Mouse (Mus musculus) limb, embryonic 14.5 days (tissue): ENCODE results near the gene Zxdc. TPM values are rescaled to one million over a fixed set of nuclear protein-coding genes. Genes with fewer than 3 reads are reported as not detected.

Experiments
- ATAC-seq: fragments of 200-750 bp; cut with Nextera tagmentation; 2 replicates; pipeline ENCODE4 v1.8.0; 2017; ENCODE audit warnings: low read depth, moderate number of reproducible peaks, moderate TSS enrichment; ENCODE audit not compliant: low FRiP score
- DNase-seq: peaks from one replicate; pipeline ENCODE4 v3.0.0-alpha.2; 2015; ENCODE audit warnings: low spot score
- H3K27ac ChIP-seq: fragments of 300-500 bp; sonication (generic); replicated peaks from 2 replicates; pipeline ENCODE4 v1.5.1; 2014; ENCODE audit warnings: low read depth, mild to moderate bottlenecking, low read length, moderate library complexity, mixed read lengths
- H3K27me3 ChIP-seq: fragments of 300-500 bp; sonication (generic); 2 replicates; pipeline ENCODE4 v1.6.1; 2014; ENCODE audit warnings: low read length, mixed read lengths; ENCODE audit not compliant: control insufficient read depth, insufficient read depth
- H3K36me3 ChIP-seq: fragments of 300-500 bp; sonication (generic); 2 replicates; pipeline ENCODE4 v1.6.1; 2014; ENCODE audit warnings: mild to moderate bottlenecking, low read length, moderate library complexity, mixed read lengths; ENCODE audit not compliant: control insufficient read depth, insufficient read depth
- H3K4me1 ChIP-seq: fragments of 300-500 bp; sonication (generic); 2 replicates; pipeline ENCODE4 v1.6.1; 2014; ENCODE audit warnings: antibody characterized with exemption, low read length, mixed read lengths; ENCODE audit not compliant: control insufficient read depth, insufficient read depth
- H3K4me2 ChIP-seq: fragments of 300-500 bp; sonication (generic); replicated peaks from 2 replicates; pipeline ENCODE4 v1.6.1; 2014; ENCODE audit warnings: low read depth, mild to moderate bottlenecking, low read length, moderate library complexity; ENCODE audit not compliant: severe bottlenecking
- H3K4me3 ChIP-seq: fragments of 300-500 bp; sonication (generic); replicated peaks from 2 replicates; pipeline ENCODE4 v1.5.1; 2014; ENCODE audit warnings: low read length
- H3K9ac ChIP-seq: fragments of 300-500 bp; sonication (generic); 2 replicates; pipeline ENCODE4 v1.6.1; 2014; ENCODE audit warnings: mild to moderate bottlenecking, low read depth, low read length, moderate library complexity; ENCODE audit not compliant: severe bottlenecking
- H3K9me3 ChIP-seq: fragments of 300-500 bp; sonication (generic); 2 replicates; pipeline ENCODE4 v1.6.1; 2016; ENCODE audit warnings: low read length; ENCODE audit not compliant: control insufficient read depth
- POLR2A ChIP-seq: fragments of 200-500 bp; IDR thresholded peaks from 2 replicates; pipeline ENCODE4 v1.8.0; 2012; ENCODE audit warnings: inconsistent platforms, mild to moderate bottlenecking, moderate library complexity, borderline replicate concordance; ENCODE audit not compliant: insufficient read depth, insufficient read length; ENCODE audit errors: extremely low read depth
- WGBS: fragments of 180-500 bp; shearing (Covaris S2); extraction: QIAGEN DNeasy Blood & Tissue Kit; methylation state at CpG from one replicate; pipeline ENCODE4 v1.1.7; 2014; 5-methylcytosine and 5-hydroxymethylcytosine counted together
- polyA plus RNA-seq, 2 experiments: library from polyadenylated mRNA; depleted of rRNA in 1 of 2; stranded (reverse) in 1 of 2; unstranded in 1 of 2; fragments of >200 nt; fragmentation: Nextera tagmentation in 1 of 2; extraction: Ambion mirVana in 1 of 2; gene quantifications; 2 replicates each; pipeline versions ENCODE4 v1.2.1 to v1.2.3; 2012 to 2014

The Zxdc gene
- polyA plus RNA-seq, 2 experiments: 13.5 to 15.1 TPM

GRCm38 (mm10) chr6:90451512-90451911 is 82.2 kb downstream of the Zxdc start:
- no peak for DNase-seq
- H3K4me3 ChIP-seq: no peak overlapping the region
- no peaks in the 10 kb centered on the region for H3K36me3 ChIP-seq
- ATAC-seq: no peak
- H3K4me1 ChIP-seq: no peaks in the 10 kb centered on the region
- no peak overlapping the region for H3K27ac ChIP-seq
- H3K4me2 ChIP-seq: no peak overlapping the region
- H3K9ac ChIP-seq: no peak overlapping the region
- H3K9me3 ChIP-seq: no peaks in the 10 kb centered on the region
- no peak for TF ChIP-seq POLR2A
- 86% methylated on average over 5 of the region's 5 CpGs for WGBS
- H3K27me3 ChIP-seq: no peaks in the 10 kb centered on the region

GRCm38 (mm10) chr6:90452603-90453002 is 83.3 kb downstream of the Zxdc start:
- Histone ChIP-seq H3K4me3 (no peak overlapping the region), H3K4me1 (no peaks in the 10 kb centered on the region), H3K9ac (no peak overlapping the region), H3K9me3 (no peaks in the 10 kb centered on the region), H3K36me3 (no peaks in the 10 kb centered on the region), H3K4me2 (no peak overlapping the region), H3K27ac (no peak overlapping the region), H3K27me3 (no peaks in the 10 kb centered on the region)
- DNase-seq: no peak
- no peak for TF ChIP-seq POLR2A
- no peak for ATAC-seq

Other genes starting within 250 kb of the Zxdc start
- not detected in 2 replicates for gene Vmn1r51, start 246.9 kb upstream of the Zxdc start, polyA plus RNA-seq (2012; rRNA removed)
- gene Vmn1r51, start 246.9 kb upstream of the Zxdc start, polyA plus RNA-seq (2014; fragmentation: Nextera tagmentation; extraction: Ambion mirVana): not detected in 2 replicates
- gene Vmn1r52, start 194.7 kb upstream of the Zxdc start, polyA plus RNA-seq (2012; rRNA removed): not detected in 2 replicates
- not detected in 2 replicates for gene Vmn1r52, start 194.7 kb upstream of the Zxdc start, polyA plus RNA-seq (2014; fragmentation: Nextera tagmentation; extraction: Ambion mirVana)
- gene V1ra8, start 166.7 kb upstream of the Zxdc start, polyA plus RNA-seq (2012; rRNA removed): not detected in 2 replicates
- not detected in 2 replicates for gene V1ra8, start 166.7 kb upstream of the Zxdc start, polyA plus RNA-seq (2014; fragmentation: Nextera tagmentation; extraction: Ambion mirVana)
- not detected in 2 replicates for gene Vmn1r53, start 145.1 kb upstream of the Zxdc start, polyA plus RNA-seq (2012; rRNA removed)
- not detected in 2 replicates for gene Vmn1r53, start 145.1 kb upstream of the Zxdc start, polyA plus RNA-seq (2014; fragmentation: Nextera tagmentation; extraction: Ambion mirVana)
- not detected in 2 replicates for gene Vmn1r54, start 123.2 kb upstream of the Zxdc start, polyA plus RNA-seq (2012; rRNA removed)
- not detected in 2 replicates for gene Vmn1r54, start 123.2 kb upstream of the Zxdc start, polyA plus RNA-seq (2014; fragmentation: Nextera tagmentation; extraction: Ambion mirVana)
- gene BC048671, start 68.3 kb upstream of the Zxdc start, polyA plus RNA-seq (2012; rRNA removed): not detected in 2 replicates
- gene BC048671, start 68.3 kb upstream of the Zxdc start, polyA plus RNA-seq (2014; fragmentation: Nextera tagmentation; extraction: Ambion mirVana): not detected in 2 replicates
- gene Chst13, start 44.3 kb upstream of the Zxdc start, polyA plus RNA-seq (2012; rRNA removed): 0.59 and 1.4 TPM in 2 replicates
- gene Chst13, start 44.3 kb upstream of the Zxdc start, polyA plus RNA-seq (2014; fragmentation: Nextera tagmentation; extraction: Ambion mirVana): 0.91 and 0.94 TPM in 2 replicates
- 0.04 and 0.06 TPM in 2 replicates for gene Uroc1, start 36.2 kb upstream of the Zxdc start, polyA plus RNA-seq (2012; rRNA removed)
- 0.08 and 0.12 TPM in 2 replicates for gene Uroc1, start 36.2 kb upstream of the Zxdc start, polyA plus RNA-seq (2014; fragmentation: Nextera tagmentation; extraction: Ambion mirVana)
- 0.78 and 1.0 TPM in 2 replicates for gene Cfap100, start 59.3 kb downstream of the Zxdc start, polyA plus RNA-seq (2012; rRNA removed)
- gene Cfap100, start 59.3 kb downstream of the Zxdc start, polyA plus RNA-seq (2014; fragmentation: Nextera tagmentation; extraction: Ambion mirVana): 0.33 and 1.1 TPM in 2 replicates
- 7.0 TPM in 2 replicates for gene Klf15, start 93.1 kb downstream of the Zxdc start, polyA plus RNA-seq (2012; rRNA removed)
- 4.4 and 5.3 TPM in 2 replicates for gene Klf15, start 93.1 kb downstream of the Zxdc start, polyA plus RNA-seq (2014; fragmentation: Nextera tagmentation; extraction: Ambion mirVana)
- gene Aldh1l1, start 116.9 kb downstream of the Zxdc start, polyA plus RNA-seq (2012; rRNA removed): 1.3 and 1.5 TPM in 2 replicates
- gene Aldh1l1, start 116.9 kb downstream of the Zxdc start, polyA plus RNA-seq (2014; fragmentation: Nextera tagmentation; extraction: Ambion mirVana): 1.4 and 2.1 TPM in 2 replicates
- 5.9 and 6.9 TPM in 2 replicates for gene Slc41a3, start 235.2 kb downstream of the Zxdc start, polyA plus RNA-seq (2012; rRNA removed)
- 5.4 and 6.4 TPM in 2 replicates for gene Slc41a3, start 235.2 kb downstream of the Zxdc start, polyA plus RNA-seq (2014; fragmentation: Nextera tagmentation; extraction: Ambion mirVana)